Mouse (Mus musculus) T-cell, adult 2 months (primary cell): Measurements from ENCODE around the gene Lmtk2.
A peak's percentile ranks its signal among the peaks of the same experiment; 100 is the strongest.

ENCODE experiments used
- DNase-seq: peaks from one replicate; pipeline ENCODE4 v3.0.0; 2022; ENCODE audit warnings: low spot score

The Lmtk2 gene

DNA sequence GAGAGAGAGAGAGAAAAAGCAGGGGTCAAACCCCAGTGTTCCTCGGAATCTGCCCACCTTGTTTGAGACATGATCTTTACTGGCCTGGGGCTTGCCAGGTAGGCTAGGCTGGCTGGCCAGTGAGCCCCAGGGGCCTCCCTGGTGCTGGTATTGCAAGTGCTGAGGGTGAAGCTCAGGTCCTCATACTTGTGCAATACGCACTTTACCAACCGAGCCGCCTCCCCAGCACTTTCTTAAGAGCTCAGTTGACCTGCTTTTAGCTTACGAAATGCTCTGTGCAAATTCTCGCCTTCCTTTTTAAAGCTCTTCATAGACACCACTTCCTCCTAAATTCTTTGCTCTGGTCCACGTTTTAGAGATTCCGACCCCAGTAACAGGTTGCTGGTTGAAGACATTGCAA lies 9.0 kb downstream of the Lmtk2 start:
- no peak for DNase-seq

DNA sequence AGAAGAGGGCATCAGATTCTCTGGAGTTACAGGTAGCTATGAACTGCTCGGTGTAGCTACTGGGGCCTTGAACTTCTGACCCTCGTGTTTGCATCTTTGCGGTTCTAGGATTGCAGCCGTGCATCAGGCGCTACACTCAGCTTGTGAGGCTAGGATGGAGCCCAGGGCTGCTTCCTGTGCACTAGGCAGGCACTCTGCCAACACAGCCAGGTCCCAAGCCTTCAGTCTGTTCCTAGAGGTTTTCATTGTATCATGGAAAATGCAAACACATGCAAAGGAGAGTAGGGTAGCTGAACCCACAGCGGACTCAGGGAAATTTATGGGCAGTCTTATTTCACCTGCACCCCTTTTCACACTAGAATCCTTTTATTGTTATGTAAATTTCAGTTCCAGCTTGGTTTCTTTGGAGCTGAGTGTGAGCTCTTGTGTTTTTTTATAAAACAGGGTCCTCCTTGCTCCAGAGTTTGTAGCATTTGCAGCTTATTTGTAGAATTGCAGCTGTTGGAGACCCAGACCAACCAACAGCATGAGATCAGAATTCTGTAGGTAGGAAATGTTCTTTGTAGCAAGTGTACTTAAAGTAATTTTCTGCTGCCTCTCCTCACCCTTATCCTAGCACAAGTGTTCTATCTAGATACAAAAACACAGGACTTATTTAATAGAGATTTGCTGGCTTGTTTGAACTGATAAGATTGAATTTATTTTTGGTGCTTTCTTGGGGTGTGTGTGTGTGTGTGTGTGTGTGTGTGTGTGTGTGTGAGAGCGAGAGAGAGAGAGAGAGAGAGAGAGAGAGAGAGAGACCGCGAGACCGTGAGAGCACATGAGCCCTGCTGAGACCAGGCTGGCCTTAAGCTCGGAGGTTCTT lies 12.6 kb downstream of the Lmtk2 start:
- DNase-seq: no peak

DNA sequence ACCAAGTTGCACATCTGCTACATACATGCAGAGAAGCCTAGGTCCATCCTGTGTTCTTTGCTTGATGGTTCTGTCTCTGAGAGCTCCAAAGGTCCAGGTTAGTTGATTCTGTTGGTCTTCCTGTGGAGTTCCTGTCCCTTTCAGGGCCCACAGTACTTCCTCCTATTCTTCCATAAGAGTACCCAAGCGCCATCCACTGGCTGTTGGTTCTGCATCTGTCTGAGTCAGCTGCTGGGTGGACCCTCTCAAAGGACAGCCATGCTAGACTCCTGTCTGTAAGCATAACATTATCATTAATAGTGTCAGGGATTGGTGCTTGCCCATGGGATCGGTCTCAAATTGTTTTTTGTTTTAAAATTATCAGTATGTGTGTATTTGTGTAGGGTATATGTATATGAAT lies 13.8 kb downstream of the Lmtk2 start:
- DNase-seq: no peak

- no peak for DNase-seq
These were observed 14.9 kb downstream of the Lmtk2 start for GRCm38 (mm10) chr5:144114970-144115627.

- no peak for DNase-seq
These were observed 15.4 kb downstream of the Lmtk2 start for GRCm38 (mm10) chr5:144115628-144115977.

DNA sequence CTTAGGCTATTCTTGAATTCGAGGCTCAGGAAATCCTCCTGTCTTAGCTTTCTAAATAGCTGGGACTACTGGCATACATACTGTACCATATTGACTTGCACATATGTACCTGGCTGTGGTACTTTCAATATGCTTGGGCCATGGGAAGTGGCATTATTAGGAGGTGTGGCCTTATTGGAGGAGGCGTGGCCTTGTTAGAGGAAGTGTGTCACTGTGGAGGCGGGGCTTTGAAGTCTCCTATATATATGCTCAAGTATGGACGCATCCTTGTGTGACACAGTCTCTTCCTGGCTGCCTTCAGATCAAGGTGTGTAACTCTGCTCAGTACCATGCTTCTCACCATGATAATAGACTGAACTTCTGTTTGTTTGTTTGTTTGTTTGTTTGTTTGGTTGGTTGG lies 18.0 kb downstream of the Lmtk2 start:
- no peak for DNase-seq

GRCm38 (mm10) chr5:144119286-144119685 lies 19.1 kb downstream of the Lmtk2 start:
- DNase-seq: no peak

DNA sequence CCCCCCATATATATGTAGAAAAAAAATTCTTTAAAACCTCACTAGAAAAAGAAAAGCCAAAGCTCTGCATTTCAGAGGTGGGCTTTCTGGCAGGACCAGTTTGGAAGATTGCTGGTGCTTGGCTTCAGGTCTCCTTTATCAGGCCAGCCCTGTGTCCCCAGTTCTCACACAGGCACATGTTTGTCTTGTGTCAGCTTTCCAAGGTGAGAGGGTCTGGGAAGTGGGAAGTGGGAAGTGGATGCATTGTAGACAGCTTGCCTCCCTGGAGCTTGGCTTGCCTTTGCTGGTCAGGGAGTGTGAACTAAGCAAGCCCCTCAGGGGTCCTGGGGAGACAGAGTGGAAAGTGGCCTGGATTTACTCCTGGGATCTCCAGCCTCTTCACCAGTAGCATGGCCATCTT lies 21.3 kb downstream of the Lmtk2 start:
- DNase-seq: no peak

- DNase-seq: peak; percentile 44
These were observed 25.9 kb downstream of the Lmtk2 start for GRCm38 (mm10) chr5:144125979-144126755.

DNA sequence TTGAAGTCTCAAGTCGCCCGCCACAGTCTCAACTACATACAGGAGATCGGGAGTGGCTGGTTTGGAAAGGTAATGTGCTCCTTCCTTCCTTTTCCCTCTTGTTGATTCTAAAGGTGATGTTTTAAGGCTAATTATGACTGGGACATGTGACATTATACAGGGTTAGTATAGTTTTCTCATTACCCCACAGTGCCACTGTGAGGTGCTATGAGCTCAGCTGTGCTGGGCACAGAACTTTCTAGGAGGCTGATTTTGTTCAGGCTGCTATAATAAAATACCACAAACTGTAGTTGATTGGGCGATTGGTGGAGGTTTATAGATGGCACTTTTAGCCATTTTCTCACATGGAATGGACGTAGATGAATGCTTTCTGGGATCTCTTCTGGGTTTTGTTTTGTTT lies 43.3 kb downstream of the Lmtk2 start:
- DNase-seq: no peak

DNA sequence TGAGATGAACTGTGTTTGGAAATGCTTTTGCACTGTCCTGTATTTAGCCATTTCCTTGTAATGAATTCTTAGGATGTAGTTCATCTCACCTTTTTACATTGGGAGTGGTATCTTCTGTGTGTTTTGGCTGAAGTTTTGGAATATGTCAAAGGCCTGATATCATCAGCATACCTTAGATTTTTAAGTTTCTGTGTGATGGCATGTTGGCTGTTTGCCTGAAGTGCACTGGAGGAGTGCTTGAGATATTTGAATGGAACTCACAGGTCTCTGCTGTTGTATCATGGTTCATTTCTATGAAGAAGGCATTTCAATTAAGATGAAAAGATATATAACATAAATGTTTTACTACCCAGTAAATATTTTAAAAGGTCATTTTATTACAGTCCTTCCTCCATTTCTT lies 46.7 kb downstream of the Lmtk2 start:
- DNase-seq: no peak

DNA sequence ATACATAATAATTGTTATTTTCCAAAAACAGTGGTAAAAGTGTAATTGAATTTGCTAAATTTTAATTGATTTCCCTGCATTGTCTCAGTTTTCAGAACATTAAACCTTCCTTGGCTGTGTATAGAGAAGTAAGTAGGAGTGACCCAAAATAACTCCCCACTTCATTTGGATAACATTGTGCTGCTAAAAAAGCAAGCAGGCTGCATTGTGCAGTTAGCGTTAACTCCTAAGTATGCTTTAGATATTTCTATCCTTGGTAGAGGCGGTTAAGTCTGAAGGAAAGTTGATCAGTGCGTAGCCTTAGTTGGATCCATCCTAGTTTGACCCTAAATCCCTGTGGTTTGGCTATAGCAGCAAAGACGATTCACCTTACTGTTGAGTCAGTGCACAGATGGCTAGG lies 49.3 kb downstream of the Lmtk2 start:
- no peak for DNase-seq

DNA sequence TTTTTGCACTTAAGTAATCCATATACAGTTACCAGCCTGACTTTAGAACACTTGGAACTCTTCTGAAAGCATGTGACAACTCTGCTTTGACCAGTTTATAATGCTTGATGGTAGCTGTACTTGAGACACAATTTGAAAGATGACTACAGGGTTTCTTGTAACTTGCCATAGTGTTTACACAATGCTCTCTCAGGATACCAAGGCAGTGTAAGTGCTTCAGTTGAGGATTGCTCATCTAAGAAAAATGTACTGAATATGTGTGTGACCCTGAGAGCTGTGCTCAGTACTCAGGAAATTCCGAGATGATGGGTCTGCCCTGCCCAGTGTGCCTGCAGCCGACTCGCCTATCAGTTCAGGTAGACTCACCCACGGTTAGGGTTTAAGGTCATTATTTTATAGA lies 51.0 kb downstream of the Lmtk2 start:
- DNase-seq: no peak

- DNase-seq: peak; percentile 66
These were observed 54.3 kb downstream of the Lmtk2 start for GRCm38 (mm10) chr5:144154528-144154927.

- DNase-seq: no peak
These were observed 58.4 kb downstream of the Lmtk2 start for GRCm38 (mm10) chr5:144158604-144159003.

DNA sequence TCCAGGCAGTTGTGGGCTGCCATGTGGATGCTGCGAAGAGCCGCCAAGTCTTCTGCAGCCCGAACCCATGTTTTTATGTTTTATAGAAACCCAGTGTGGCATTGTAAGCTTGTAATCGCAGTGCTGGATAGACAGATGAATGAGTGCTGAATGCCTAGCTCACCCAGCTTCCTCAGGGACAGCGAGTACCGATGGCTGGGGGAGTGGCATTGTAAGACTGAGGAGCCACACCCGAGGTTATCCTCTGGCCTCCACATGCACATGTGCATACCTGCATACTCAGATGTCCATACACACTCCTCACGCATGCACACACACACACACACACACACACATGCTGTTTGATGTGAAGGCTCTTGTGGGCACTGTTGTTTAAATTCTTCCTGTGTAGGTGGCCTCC lies 58.9 kb downstream of the Lmtk2 start:
- DNase-seq: no peak

GRCm38 (mm10) chr5:144162080-144162812 lies 62.0 kb downstream of the Lmtk2 start:
- no peak for DNase-seq

- DNase-seq: no peak
These were observed 62.7 kb downstream of the Lmtk2 start for GRCm38 (mm10) chr5:144162813-144163517.

DNA sequence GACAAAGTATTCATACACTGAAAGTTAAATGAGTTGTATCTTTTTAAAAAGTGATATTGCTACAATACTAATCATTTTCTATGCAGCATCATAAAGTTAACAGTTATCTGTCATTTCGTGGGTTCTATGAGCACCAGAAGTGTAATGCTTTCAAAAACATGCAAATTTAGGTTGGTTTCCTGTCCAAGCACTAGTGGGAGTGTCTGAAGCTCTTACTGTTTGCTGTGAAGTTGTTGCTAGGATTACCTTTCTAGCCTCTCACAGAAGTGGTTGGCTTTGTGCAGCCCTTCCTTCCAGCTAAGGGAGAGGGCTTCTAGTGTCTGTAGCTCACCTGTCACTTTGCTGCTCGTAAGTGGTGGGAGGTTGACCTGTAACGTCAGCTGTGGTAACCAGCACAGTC lies 65.5 kb downstream of the Lmtk2 start:
- no peak for DNase-seq

DNA sequence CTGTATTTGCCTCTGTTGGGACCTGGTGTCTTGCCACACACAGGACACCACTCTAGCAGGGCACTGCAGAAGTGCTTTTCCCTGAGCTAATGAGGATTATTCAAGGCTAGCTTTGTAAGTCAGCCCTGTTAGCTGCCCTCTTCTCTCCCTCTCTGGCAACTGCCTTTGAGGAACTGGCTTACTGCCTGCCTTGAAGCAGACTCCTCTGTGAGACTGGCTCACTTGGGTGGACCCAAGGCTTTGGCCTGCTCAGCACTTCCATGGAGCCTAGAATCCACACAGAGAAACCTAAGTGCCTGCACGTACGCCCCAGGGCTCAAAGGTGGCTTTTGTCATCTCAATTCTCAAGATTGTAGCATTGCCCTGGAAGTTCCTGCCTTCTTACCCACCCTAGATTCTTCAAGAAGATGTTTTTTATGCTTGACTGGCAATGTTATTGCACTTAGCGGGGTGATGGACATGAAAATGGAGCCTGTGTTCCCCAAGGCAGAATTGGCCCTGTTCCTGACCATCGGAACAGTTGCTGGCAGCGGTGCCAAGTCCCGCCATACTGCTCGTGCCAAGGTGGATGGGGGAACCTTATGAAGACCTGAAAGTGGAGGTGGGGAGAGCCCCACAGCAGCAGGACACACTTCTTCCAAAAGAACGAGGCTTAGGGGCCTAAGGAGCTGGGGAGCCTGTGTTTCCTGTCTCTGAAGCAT lies 69.2 kb downstream of the Lmtk2 start:
- DNase-seq: no peak

- DNase-seq: no peak
These were observed 73.4 kb downstream of the Lmtk2 start for GRCm38 (mm10) chr5:144173648-144174047.
